Mouse (Mus musculus) midbrain, embryonic 11.5 days (tissue): ENCODE measurements around the gene Sun1. TPM values are rescaled to one million over a fixed set of nuclear protein-coding genes. Genes with fewer than 3 reads are reported as not detected.

ENCODE experiments used
- ATAC-seq: fragments of 200-750 bp; cut with Nextera tagmentation; 2 replicates; pipeline ENCODE4 v1.8.0; 2017; ENCODE audit warnings: moderate TSS enrichment, moderate library complexity; ENCODE audit not compliant: low FRiP score
- DNase-seq: peaks from one replicate; pipeline ENCODE4 v3.0.0; 2015; ENCODE audit warnings: low spot score; ENCODE audit errors: missing footprints
- H3K27ac ChIP-seq: fragments of 300-500 bp; sonication (generic); 2 replicates; pipeline ENCODE4 v1.5.1; 2014; ENCODE audit warnings: low read depth, low read length
- H3K27me3 ChIP-seq: fragments of 300-500 bp; sonication (generic); 2 replicates; pipeline ENCODE4 v1.6.1; 2014; ENCODE audit warnings: mild to moderate bottlenecking, low read length, moderate library complexity, mixed read lengths; ENCODE audit not compliant: control insufficient read depth, insufficient read depth
- H3K36me3 ChIP-seq: fragments of 300-500 bp; sonication (generic); 2 replicates; pipeline ENCODE4 v1.6.1; 2014; ENCODE audit warnings: mild to moderate bottlenecking, low read length, moderate library complexity, mixed read lengths; ENCODE audit not compliant: control insufficient read depth, insufficient read depth
- H3K4me1 ChIP-seq: fragments of 300-500 bp; sonication (generic); 2 replicates; pipeline ENCODE4 v1.6.1; 2014; ENCODE audit warnings: low read length; ENCODE audit not compliant: control insufficient read depth, insufficient read depth
- H3K4me2 ChIP-seq: fragments of 300-500 bp; sonication (generic); 2 replicates; pipeline ENCODE4 v1.6.1; 2014; ENCODE audit warnings: mild to moderate bottlenecking, moderate library complexity
- H3K4me3 ChIP-seq: fragments of 300-500 bp; sonication (generic); 2 replicates; pipeline ENCODE4 v1.5.1; 2014; ENCODE audit warnings: low read depth, low read length
- H3K9ac ChIP-seq: fragments of 300-500 bp; sonication (generic); 2 replicates; pipeline ENCODE4 v1.6.1; 2014; ENCODE audit warnings: low read length
- H3K9me3 ChIP-seq: fragments of 300-500 bp; sonication (generic); 2 replicates; pipeline ENCODE4 v1.6.1; 2016; ENCODE audit warnings: low read length; ENCODE audit not compliant: control insufficient read depth
- WGBS: fragments of 180-500 bp; shearing (Covaris S2); extraction: QIAGEN DNeasy Blood & Tissue Kit; methylation state at CpG from one replicate; pipeline ENCODE4 v1.1.7; 2014; 5-methylcytosine and 5-hydroxymethylcytosine counted together
- polyA plus RNA-seq: library from polyadenylated mRNA; unstranded; fragments of >200 nt; fragmentation: Nextera tagmentation; extraction: Ambion mirVana; gene quantifications from 2 replicates; pipeline ENCODE4 v1.2.1, GENCODE M21; 2014

The Sun1 gene
- polyA plus RNA-seq, 1 experiment from 2014 or later, result 41.9 TPM

- Histone ChIP-seq H3K4me2 (no peak overlapping the region), H3K9ac (no peak overlapping the region), H3K36me3 (peaks cover 14% of the 10 kb centered on the region), H3K4me1 (peaks cover 2% of the 10 kb centered on the region; the same call in 1 of the 2 replicates), H3K9me3 (no peaks in the 10 kb centered on the region), H3K27me3 (no peaks in the 10 kb centered on the region), H3K27ac (no peak overlapping the region), H3K4me3 (no peak overlapping the region)
- DNase-seq, result peak; percentile 96
- ATAC-seq, result 0 out of 2 replicates have a peak, but pooled peaks have one; percentile 48
- WGBS, result 34% methylated on average over 11 of the region's 11 CpGs
These were observed 21.4 kb upstream of the Sun1 start for GRCm38 (mm10) chr5:139178895-139179631.

- Histone ChIP-seq H3K4me3 (no peak overlapping the region), H3K4me1 (no peaks in the 10 kb centered on the region), H3K9me3 (no peaks in the 10 kb centered on the region), H3K27me3 (no peaks in the 10 kb centered on the region), H3K36me3 (peaks cover 13% of the 10 kb centered on the region), H3K4me2 (no peak overlapping the region), H3K9ac (no peak overlapping the region), H3K27ac (no peak overlapping the region)
- 90% methylated on average over 2 of the region's 2 CpGs for WGBS
- peak; percentile 44 for DNase-seq
- no peak for ATAC-seq
These were observed 17.3 kb upstream of the Sun1 start for GRCm38 (mm10) chr5:139183131-139183530.

- DNase-seq, result no peak
- H3K27me3 ChIP-seq, result no peaks in the 10 kb centered on the region
- H3K36me3 ChIP-seq, result peaks cover 13% of the 10 kb centered on the region
- H3K9ac ChIP-seq, result no peak overlapping the region
- H3K4me1 ChIP-seq, result no peaks in the 10 kb centered on the region
- 90% methylated on average over 9 of the region's 9 CpGs for WGBS
- no peak overlapping the region for H3K4me3 ChIP-seq
- H3K27ac ChIP-seq, result no peak overlapping the region
- H3K4me2 ChIP-seq, result no peak overlapping the region
- no peaks in the 10 kb centered on the region for H3K9me3 ChIP-seq
- no peak for ATAC-seq
These were observed 16.8 kb upstream of the Sun1 start for GRCm38 (mm10) chr5:139183601-139184000.

GRCm38 (mm10) chr5:139184897-139185296, 15.5 kb upstream of the Sun1 start:
- Histone ChIP-seq H3K27ac (no peak overlapping the region), H3K4me1 (no peaks in the 10 kb centered on the region), H3K4me2 (no peak overlapping the region), H3K9ac (no peak overlapping the region), H3K36me3 (peaks cover 13% of the 10 kb centered on the region), H3K27me3 (no peaks in the 10 kb centered on the region), H3K4me3 (no peak overlapping the region), H3K9me3 (no peaks in the 10 kb centered on the region)
- ATAC-seq, result no peak
- DNase-seq, result no peak
- 88% methylated on average over 4 of the region's 4 CpGs for WGBS

GRCm38 (mm10) chr5:139189726-139190125, 10.7 kb upstream of the Sun1 start:
- ATAC-seq (no peak), DNase-seq (no peak)
- H3K4me1 ChIP-seq, result no peaks in the 10 kb centered on the region
- peaks cover 5% of the 10 kb centered on the region; the same call in 1 of the 2 replicates for H3K36me3 ChIP-seq
- no peak overlapping the region for H3K4me3 ChIP-seq
- H3K9ac ChIP-seq, result no peak overlapping the region
- H3K27me3 ChIP-seq, result no peaks in the 10 kb centered on the region
- H3K27ac ChIP-seq, result no peak overlapping the region
- 98% methylated on average over 5 of the region's 5 CpGs for WGBS
- no peak overlapping the region for H3K4me2 ChIP-seq
- H3K9me3 ChIP-seq, result no peaks in the 10 kb centered on the region

GRCm38 (mm10) chr5:139190958-139191357, 9.5 kb upstream of the Sun1 start:
- H3K9ac ChIP-seq, result no peak overlapping the region
- ATAC-seq (no peak), DNase-seq (no peak)
- no peak overlapping the region for H3K4me2 ChIP-seq
- H3K4me1 ChIP-seq, result no peaks in the 10 kb centered on the region
- WGBS, result 82% methylated on average over 5 of the region's 5 CpGs
- no peaks in the 10 kb centered on the region for H3K27me3 ChIP-seq
- H3K9me3 ChIP-seq, result no peaks in the 10 kb centered on the region
- peaks cover 4% of the 10 kb centered on the region; the same call in 1 of the 2 replicates for H3K36me3 ChIP-seq
- H3K4me3 ChIP-seq, result no peak overlapping the region
- no peak overlapping the region for H3K27ac ChIP-seq

GRCm38 (mm10) chr5:139198779-139199178, 1.7 kb upstream of the Sun1 start:
- H3K27me3 ChIP-seq, result no peaks in the 10 kb centered on the region
- H3K9me3 ChIP-seq, result no peaks in the 10 kb centered on the region
- no peaks in the 10 kb centered on the region for H3K36me3 ChIP-seq
- no peak overlapping the region for H3K9ac ChIP-seq
- no peak overlapping the region for H3K4me3 ChIP-seq
- DNase-seq, result no peak
- H3K4me2 ChIP-seq, result no peak overlapping the region
- H3K4me1 ChIP-seq, result peaks cover 17% of the 10 kb centered on the region
- 79% methylated on average over 3 of the region's 3 CpGs for WGBS
- no peak overlapping the region for H3K27ac ChIP-seq
- ATAC-seq, result no peak

- Histone ChIP-seq H3K9me3 (no peaks in the 10 kb centered on the region), H3K27me3 (no peaks in the 10 kb centered on the region), H3K36me3 (no peaks in the 10 kb centered on the region), H3K4me3 (peak overlapping the region; percentile 96), H3K4me1 (peaks cover 17% of the 10 kb centered on the region), H3K27ac (no peak overlapping the region), H3K9ac (peak overlapping the region; percentile 69; the same call in 1 of the 2 replicates), H3K4me2 (peak overlapping the region; percentile 89)
- ATAC-seq, result no peak
- WGBS, result 41% methylated on average over 2 of the region's 2 CpGs
- DNase-seq, result no peak
These were observed 822 bp upstream of the Sun1 start for GRCm38 (mm10) chr5:139199636-139199994.

GRCm38 (mm10) chr5:139200770-139201569, 533 bp downstream of the Sun1 start:
- H3K4me3 ChIP-seq, result peak overlapping the region; percentile 96
- no peaks in the 10 kb centered on the region for H3K27me3 ChIP-seq
- H3K9me3 ChIP-seq, result no peaks in the 10 kb centered on the region
- under 1% methylated on average over 56 of the region's 57 CpGs for WGBS
- no peaks in the 10 kb centered on the region for H3K36me3 ChIP-seq
- peak; percentile 91 for DNase-seq
- H3K4me2 ChIP-seq, result peak overlapping the region; percentile 89
- no peak overlapping the region for H3K27ac ChIP-seq
- peaks cover 17% of the 10 kb centered on the region for H3K4me1 ChIP-seq
- H3K9ac ChIP-seq, result peak overlapping the region; percentile 90
- ATAC-seq, result no peak; the same call in 1 of the 2 replicates
